Mouse (Mus musculus) midbrain, embryonic 12.5 days (tissue): ENCODE results near the gene I0C0044D17Rik. TPM values are rescaled to one million over a fixed set of nuclear protein-coding genes. Genes with fewer than 3 reads are reported as not detected.

Source experiments
- polyA plus RNA-seq: library from polyadenylated mRNA; unstranded; fragments of >200 nt; fragmentation: Nextera tagmentation; extraction: Ambion mirVana; gene quantifications from 2 replicates; pipeline ENCODE4 v1.2.1, GENCODE M21; 2016

The I0C0044D17Rik gene
- polyA plus RNA-seq, 1 experiment from 2014 or later = not detected

Other genes with a start within 250 kb of the I0C0044D17Rik start
- 0.28 TPM in 1 of 2 replicates, not detected in the other for gene L1td1, start 97.1 kb downstream of the I0C0044D17Rik start, polyA plus RNA-seq
- gene Kank4, start 6.3 kb downstream of the I0C0044D17Rik start, polyA plus RNA-seq = 0.55 and 0.89 TPM in 2 replicates
- 126 and 138 TPM in 2 replicates for gene Usp1, start 100.0 kb upstream of the I0C0044D17Rik start, polyA plus RNA-seq
- gene Angptl3, start 207.1 kb upstream of the I0C0044D17Rik start, polyA plus RNA-seq = 1.6 and 1.7 TPM in 2 replicates